Mouse (Mus musculus): ENCODE results near the gene Gm6169.
A peak's percentile ranks its signal among the peaks of the same experiment; 100 is the strongest.
"Not testable (repeated sequence)": the region's sequence is repeated elsewhere in the genome, so short reads cannot be mapped to it uniquely, and the experiment has no call there.

The Gm6169 gene

DNA sequence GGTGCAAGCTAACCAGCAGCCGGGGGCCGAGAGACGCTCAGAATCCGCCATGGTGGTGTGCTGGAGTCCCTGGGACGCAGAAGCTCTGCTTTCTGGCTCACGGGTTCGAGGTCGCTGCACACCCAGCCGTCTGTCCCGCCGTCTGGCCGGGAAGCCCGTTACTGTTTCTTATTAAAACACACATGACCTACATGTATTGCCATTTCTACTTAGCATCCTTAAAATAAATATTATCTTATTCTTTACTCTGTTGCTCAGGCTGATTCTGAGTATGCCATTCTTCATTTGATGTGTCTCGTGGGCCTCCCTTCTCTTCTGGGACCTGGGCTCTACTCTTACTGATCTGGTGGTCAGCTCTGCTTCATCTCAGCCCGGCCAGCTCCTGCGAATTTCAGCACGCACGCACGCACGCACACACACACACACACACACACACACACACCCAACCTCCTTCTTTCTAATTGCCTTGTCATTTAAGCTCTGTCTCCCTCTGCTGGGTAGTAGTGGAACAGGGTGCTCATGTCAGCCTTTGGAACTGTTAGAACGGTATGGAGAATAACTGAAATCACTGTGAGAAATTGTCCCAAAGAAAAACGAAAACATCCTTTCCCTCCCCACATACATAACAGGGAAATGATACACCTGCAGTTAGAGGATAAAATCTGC, at the start of gene Gm6169:
Gm6169 (minus strand) TSS at position 51 of the 666 bp plus-strand sequence.
- peak in 1 of 2 experiments; percentile 2 for DNase-seq

DNA sequence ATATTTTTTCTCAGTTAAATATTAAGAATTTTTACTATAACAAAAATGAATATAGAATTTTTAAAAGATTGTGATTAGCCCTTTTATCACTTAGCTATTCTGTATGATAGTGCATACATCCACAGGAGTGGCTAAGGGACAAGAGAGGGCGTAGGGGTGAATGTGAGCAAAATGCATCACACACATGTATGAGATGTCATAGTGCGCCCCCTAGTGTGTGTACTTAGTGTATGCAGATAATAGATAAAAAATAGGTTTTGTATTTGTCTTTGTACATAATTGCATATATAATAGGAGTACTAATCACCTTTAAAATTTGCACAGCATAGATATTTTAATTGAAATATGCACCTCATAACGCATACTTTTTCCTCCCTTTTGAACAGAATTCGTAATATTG, 46.8 kb upstream of the Gm6169 start:
- DNase-seq: peak in 1 of 2 experiments; percentile 21

DNA sequence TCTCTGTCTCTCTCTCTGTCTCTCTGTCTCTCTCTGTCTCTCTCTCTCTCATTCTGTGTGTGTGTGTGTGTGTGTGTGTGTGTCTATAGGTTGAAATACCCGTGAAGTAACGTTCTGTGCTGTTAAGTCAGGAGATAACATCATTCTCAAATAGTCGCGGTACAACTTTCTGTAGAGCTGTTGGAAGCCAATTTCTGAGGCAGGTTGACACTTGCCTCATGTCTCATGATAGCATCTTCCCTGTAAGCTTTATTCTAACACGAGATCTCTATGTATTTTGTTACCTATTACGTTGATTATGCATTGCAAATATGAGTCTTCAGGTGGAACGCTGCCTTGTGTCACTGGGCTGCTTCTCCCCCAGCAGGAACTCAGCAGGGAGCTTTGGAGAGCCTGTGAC, 43.3 kb upstream of the Gm6169 start:
- DNase-seq: no peak

DNA sequence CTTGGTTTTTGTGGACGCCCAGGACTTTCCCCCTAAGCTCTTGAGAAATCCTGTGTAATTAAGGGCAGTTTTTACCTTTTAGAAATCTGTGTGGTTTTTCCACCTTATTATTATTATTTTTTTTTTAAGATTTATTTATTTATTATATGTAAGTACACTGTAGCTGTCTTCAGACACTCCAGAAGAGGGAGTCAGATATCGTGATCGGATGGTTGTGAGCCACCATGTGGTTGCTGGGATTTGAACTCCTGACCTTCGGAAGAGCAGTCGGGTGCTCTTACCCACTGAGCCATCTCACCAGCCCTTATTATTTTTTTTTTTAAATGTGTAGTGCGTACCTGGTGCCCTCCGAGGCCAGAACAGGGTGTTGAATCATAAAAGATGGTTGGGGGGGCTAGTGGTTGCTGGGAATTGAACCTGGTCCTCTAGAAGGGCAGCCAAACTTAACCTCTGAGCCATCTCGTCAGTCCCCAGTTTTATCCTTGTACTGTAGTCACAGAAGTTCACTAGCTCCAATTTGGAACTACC, 39.4 kb upstream of the Gm6169 start:
- DNase-seq: not testable (repeated sequence)

DNA sequence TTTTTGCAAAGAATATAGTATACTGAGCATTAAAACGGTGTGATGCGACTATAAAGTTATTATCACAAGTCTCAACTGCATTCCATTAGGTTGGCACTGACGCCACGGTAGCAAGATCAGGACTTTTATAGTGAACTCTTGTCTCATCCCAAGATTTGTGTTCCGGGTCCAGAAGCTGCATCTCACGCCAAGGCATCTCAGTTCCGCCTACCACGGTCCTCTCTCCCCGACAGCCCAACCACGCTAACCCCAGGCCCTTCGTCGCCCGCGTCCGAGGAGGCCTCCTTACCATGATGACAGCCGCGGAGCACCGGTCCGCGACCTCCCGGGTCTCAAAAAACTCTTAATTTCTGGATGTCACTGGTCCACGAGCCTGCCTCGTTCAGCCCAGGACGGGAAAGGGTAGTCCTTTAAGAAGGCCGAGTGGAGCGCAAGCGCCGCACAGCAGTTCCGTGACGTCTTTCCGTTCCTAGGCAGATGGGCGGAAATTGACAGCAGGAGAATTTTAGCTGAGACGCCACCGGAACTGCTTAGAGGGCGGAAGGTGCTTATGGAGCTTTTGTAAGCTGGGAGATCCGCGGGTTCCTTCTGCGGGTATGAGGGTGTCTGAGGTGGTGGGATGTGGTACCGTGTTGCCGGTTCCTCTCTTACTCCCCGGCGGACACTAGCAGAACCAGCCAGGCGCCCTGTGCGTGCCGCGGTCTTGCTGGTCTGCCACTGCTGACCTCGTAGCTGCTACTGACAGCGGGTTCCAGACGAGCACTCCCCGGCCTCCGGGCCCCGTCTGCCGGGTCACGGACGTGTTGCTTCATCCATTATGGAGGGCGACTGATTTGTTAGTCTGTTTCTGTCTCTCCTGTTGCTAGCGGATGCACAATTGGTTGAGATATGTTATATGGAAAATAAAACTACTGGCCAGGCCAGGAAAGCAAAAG, 38.7 kb upstream of the Gm6169 start, which contains the start of the genes Gfm2 and Nsa2:
Gfm2 (plus strand) TSS at position 472 of the 935 bp plus-strand sequence.
Nsa2 (minus strand) TSS at position 472 of the 935 bp plus-strand sequence.
- peak; percentile 88 to 91 for DNase-seq

DNA sequence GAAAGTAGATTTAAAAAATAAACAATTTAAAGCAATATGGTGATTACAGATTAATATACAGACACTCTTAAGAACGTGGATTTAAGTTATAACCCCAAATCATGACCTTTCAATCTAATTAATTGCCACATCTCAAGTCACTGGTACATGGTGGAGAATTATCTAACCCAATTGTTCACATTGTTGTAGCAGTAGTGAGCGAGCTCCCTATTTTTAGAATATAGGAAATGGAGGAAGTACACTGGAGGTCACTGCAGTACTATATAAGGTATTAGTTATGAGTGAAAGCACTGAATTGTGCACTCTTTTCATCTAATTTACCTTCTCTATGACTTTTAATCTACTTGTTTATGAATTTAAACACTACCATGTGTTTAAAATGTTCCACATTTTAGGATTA, 31.4 kb upstream of the Gm6169 start:
- DNase-seq: not testable (repeated sequence)

DNA sequence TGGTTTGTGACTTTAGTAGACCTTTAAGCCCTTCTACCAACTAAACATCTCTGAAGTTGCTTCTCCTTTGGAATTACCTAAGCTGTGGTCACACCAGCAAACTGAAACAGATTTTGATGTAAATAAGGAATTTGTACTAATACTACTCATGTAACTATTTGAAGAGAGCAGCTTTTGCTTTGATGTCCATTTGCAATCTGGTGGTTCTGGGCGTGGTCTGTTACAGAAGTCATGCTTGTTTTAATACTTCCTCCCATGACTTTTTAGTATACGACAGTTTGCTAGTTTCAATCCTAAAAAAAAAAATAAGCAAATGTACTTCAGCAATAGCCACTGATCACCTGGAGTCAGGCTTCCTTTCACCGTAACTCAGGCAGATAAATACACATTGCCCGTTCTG, 30.6 kb upstream of the Gm6169 start:
- DNase-seq: not testable (repeated sequence)

DNA sequence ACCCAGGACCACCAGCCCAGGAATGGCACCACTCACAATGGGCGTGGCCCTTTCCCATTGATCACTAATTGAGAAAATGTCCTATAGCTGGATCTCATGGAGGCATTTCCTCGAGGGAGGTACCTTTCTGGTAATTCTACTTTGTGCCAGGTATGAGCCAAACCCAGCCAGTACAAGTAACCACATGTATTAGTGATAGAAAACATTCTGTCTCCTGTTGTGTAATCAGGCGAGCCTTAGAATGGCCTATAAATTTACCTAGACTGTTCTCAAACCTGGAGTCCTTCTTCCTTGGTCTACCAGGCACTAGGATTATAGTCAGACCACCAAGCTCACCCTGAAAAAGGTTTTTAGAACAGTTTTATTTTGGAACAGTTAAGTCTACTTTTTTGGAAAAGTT, 22.3 kb upstream of the Gm6169 start:
- DNase-seq: no peak

DNA sequence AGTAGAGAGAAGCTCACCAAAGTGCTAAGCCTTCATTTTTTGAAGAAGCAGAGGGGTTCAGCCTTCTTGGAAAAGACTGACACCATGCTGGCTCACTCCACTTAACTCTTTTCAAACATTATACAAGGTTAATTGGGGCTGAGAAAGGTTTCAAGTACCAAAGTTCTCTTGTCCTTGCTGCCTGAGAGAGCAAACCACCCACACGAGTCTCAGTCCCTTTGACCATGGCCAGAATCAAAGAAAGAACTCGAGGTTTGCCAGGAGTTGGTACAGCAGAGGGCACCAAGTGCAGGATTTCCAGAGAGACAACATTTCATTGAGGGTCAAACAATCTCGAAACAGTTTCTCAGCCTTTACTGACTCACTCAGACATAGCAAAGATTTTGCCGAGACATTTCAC, 10.0 kb upstream of the Gm6169 start:
- no peak for DNase-seq

DNA sequence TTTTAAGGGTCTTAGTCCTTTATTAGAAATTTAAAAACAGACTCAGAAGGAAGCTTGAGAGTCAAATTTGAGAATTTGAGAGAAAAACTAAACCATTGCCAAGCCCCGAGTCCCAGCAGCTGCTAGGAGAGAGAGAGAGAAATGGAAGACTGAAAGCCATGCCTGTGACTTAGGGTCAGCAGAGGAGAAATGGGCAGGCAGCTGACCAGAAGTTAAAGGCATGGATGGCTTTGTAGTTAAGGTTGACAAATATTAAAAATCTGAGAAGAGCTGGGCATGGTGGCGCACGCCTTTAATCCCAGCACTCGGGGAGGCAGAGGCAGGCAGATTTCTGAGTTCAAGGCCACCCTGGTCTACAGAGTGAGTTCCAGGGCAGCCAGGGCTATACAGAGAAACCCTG, 8.7 kb upstream of the Gm6169 start:
- not testable (repeated sequence) for DNase-seq

DNA sequence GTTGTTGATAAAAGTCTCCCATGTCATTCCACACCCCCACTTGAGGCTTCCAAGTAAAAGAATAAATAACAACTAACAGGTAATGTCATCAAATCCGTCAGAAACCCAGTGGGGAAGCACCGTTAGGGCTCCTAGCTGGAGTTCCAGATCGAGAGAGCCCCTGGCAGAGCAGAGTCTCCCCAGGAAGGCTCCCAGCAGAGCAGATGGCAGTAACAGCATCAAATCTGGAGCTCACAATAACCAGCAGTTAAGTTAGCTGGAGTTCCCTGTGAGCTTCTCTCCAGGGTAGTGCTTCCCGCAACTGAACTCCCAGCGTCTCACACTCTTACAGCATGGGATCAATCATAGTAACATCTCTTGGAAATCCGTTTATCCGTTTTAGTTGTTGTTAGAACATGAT, 6.0 kb upstream of the Gm6169 start:
- DNase-seq: no peak

DNA sequence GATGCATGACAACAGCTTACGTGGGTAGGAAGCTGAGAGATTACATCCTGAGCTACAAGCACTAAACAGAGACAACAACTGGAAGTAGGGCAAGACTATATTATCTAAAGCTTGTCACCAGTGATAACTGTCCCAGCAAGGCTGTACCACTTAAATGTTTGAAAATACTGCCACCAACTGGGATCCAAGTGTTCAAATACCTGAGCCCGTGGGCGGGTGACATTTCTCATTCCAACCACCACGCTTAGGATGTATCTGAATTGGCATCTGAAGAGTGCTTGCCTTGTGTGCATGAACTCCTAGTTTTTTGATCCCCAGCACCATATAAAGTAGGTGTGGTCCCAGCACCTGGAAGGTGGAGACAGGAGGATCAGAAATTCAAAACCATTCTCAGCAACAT, 3.3 kb downstream of the Gm6169 start:
- DNase-seq: no peak

DNA sequence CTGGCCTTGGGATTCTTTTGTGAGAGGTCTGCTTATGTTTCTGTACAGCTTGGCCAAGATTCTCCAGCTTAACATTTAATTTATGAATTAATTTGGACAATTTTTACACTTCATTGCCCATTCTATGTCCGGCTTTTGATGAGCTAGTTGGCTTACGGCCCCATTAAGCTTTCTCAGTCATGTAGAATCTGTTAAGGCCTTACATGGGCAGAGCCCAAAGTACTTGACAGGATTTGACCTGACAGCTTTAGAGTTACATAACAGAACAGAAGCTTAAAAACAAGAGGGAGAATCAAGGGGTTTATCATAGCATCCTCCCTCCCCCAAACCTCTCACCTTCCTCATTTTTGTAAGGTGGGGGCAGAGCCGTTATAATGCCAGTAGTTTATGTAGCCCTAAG, 10.9 kb downstream of the Gm6169 start:
- no peak for DNase-seq

DNA sequence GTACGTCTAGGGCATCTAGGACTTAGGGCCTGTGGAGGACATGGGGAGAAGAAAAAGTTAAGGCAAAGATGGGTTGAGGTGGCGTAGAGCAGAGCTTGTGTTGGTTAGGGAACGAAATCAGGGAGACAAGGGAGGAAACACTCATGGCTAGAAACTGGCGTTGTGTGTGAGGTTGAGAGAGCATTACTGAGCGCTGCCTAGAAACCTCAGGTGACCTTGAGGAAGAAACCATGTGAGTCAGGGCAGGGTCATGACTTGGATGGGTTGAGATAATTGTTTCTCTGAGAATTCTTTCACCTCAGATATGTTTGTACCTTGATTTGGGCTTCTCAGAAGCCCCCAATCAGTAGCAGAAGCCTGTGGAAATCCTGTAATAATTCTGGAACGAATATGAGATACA, 11.6 kb downstream of the Gm6169 start:
- DNase-seq: no peak

DNA sequence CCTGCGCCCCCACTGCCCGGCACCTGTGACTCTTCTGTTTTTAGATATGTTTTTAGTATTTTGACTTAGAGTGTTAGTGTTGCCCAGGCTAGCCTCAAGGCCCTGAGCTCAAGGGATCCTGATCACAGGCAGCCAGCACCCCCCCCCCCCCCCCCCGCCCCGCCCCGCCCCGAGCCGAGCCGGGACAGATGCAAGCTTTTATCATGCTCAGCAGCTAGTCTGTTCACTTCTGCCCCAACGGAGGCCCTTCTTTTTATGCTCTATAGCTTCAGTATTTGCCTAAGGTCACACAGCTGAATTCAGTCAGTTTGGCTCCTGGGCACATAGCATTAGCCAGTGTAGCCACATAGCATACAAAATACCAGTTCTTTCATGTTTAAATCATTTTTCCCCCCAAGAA, 12.7 kb downstream of the Gm6169 start:
- DNase-seq: no peak

DNA sequence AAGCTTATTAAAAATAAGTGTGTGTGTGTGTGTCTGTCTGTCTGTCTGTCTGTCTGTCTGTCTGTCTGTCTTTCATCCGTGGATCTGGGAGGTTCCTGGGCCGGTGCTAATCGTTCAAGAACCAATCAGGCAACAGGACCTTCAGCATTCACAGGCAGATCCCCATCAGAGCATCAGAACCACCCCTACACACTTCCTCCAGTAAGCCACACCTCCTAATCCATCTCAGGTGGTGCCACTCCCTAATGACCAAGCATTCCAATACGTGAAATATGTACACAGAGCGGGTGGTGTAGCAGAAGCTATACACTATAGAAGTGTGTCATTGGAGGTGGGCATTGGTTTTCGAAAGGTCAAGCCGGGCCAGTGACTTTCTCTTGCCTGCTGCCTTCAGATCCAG, 16.6 kb downstream of the Gm6169 start:
- DNase-seq: no peak

DNA sequence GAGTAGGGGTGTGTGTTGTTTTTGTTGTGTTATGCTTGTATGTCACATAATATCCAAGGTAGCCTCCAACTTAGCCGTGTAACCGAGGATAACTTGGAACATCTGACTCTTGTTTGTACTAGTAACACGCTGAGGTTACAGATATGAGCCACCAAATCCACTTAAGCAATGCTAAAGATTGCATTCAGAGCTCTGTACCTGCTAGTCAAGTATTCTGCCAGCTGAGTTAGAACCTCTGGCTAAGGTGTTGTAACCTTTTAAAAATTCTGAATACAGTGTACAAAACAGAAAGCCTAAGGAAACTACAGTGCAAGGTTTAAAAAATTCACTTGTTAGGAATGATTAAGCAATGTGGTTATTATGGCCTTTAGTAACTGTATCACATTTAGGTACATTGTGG, 18.4 kb downstream of the Gm6169 start:
- no peak for DNase-seq

DNA sequence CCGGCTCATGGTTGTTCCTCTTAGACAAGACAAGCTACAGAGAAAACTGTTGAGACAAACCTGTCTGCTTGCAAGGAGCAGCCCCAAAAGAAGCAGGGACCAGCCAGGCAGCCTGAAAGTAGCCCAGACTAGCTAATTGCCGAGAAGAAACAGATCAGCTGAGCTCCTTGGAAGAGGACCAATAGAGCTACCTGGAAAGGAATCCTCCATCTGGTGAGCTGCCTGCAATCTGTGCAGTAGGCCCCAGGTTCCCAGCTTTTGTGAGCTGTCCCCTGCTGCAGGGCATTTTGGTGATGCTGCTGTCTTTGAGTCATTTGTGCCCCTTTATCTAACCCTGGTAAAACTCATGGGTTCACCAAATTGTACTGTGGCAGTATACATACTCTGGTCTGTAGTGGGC, 18.8 kb downstream of the Gm6169 start:
- no peak for DNase-seq

DNA sequence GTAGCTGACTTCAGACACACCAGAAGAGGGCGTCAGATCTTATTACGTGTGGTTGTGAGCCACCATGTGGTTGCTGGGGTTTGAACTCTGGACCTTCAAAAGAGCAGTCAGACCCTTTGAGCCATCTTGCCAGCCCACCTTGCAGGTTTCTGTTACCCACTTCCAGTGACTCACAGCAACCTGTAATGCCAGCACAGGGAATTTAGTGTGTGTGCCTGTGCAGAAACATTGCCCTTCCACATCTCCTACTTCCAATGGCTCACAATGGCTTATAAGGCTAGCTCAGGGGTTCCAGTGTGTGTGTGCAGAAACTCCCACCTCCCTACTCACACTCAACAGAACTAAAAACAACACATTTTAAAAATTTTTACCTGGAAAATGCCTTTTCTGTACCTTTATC, 21.5 kb downstream of the Gm6169 start:
- no peak for DNase-seq

DNA sequence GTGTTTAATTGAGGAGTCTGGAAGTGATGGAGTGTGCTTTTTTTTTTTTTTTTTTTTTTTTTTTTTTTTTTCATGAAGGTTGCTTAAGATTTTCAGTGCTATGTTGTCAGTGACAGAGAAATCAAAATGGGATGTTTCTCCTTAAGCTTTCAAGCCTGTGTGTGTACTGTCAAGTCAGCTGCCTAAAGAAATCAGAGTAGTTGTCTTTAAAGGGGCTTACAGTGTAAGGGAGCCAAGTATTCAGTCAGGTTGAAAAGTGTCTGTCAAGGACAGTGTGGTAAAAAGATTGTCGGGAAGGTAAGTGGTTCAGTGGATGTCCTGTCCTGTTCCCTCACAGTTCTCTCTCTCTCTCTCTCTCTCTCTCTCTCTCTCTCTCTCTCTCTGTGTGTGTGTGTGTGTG, 25.5 kb downstream of the Gm6169 start:
- DNase-seq: no peak

DNA sequence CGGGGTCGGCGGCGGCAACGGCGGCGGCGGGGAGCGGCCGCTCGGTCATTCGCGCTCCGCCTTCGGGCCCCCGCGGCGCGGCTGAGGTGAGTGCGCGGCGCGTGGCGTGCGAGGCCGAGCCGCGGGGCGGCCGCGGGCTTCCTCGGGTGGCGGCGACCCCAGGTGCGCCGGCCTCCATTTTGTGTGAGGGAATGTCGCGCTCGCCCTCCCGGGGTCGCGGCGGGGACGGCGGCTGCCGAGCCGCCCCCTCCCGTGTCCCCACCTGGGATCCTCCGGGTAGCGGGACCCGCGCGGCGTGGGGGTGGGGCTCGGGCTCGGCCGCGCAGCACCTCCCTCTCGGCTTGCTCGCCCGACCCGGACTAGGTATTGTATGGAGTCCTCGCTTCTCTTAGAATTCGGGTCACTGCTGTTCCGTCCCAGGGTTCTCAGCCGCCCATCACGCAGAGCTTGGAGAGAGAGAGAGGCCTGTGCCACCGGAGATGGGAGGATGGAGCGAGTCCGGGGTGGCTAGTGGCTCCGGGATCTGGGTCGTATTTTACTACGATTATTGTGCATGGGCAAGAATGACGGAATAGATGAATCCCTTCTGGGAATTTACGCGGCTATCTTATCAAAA, 27.3 kb downstream of the Gm6169 start:
- no peak for DNase-seq

DNA sequence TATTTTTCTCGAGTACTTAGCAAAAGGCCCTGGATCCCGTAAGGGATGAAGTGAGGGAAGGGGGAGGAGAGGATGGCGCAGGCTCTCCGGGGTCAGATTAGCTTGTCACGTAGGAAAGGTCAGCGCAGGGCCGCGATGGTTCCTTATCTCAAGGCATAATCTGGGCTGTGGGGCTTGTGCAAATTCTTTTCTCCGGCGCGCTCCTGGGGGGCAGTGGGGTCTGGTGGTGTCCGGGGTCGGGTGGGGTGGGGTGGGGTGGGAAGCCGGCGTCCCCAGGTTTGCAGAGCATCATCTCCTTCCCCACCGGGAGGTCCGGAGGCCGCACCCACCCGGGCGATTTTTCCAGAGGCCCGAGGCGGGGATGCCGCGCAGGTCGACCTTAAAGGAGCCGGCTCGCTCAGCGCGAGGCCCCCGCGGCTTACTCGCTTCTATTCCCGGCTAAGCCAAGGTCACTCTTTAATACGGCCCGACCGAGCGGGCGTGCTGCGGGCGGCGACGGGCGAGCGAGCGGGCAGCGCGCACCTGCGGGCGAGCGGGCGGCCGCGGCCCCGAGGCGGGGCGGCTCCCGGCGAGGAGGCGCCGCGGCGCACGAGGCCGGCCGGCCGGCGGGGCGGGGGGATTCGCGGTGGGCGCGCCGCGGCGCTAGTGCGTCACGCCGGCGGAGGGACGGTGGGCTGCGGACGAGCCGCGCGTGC, 28.0 kb downstream of the Gm6169 start:
- no peak for DNase-seq

DNA sequence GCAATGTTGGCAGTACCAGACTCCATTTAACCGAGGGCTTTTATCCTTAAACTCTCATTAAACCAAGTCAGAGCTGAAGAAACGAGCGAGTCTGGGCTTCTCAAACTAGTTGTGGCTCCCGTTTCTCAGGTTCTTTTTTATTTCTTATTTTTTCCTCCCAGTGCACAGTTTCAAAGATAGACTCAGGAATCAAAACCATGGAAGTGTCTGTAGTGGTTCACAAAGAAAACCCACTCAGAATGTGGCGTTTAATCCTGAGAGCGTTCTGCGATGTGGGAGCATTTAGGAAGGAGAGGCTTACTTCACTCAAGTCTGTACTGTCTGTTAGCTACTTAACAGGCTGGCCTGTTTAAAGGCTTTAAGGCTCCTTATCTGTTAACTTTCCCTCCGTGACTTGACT, 30.9 kb downstream of the Gm6169 start:
- no peak for DNase-seq
